Mouse (Mus musculus) cerebellum, postnatal 14 days (tissue): Measurements from ENCODE around the gene Fibp.

Source experiments
- DNase-seq, 2 experiments: peaks; one replicate each; pipeline ENCODE4 v3.0.0; 2021; ENCODE audit warnings: mixed read lengths in 2 of 2

Fibp gene

GRCm38 (mm10) chr19:5432992-5433852 lies 27.2 kb upstream of the Fibp start:
- peak in 1 of 2 experiments; percentile 55 for DNase-seq

- no peak for DNase-seq
These were observed 26.5 kb upstream of the Fibp start for GRCm38 (mm10) chr19:5433951-5434350.

GRCm38 (mm10) chr19:5444371-5444908 lies 16.0 kb upstream of the Fibp start:
- DNase-seq, result no peak

GRCm38 (mm10) chr19:5444954-5445353 lies 15.5 kb upstream of the Fibp start:
- no peak for DNase-seq

GRCm38 (mm10) chr19:5445747-5446146 lies 14.7 kb upstream of the Fibp start:
- no peak for DNase-seq

- DNase-seq, result peak; percentile 74 to 81
These were observed 12.7 kb upstream of the Fibp start, which contains the start of gene Fosl1 for GRCm38 (mm10) chr19:5447515-5448353. Fosl1 (plus strand) TSS chr19:5447547.

- DNase-seq, result no peak
These were observed 11.9 kb upstream of the Fibp start for GRCm38 (mm10) chr19:5448354-5449150.

- no peak for DNase-seq
These were observed 10.7 kb upstream of the Fibp start for GRCm38 (mm10) chr19:5449673-5450072.

GRCm38 (mm10) chr19:5451766-5452165 lies 8.6 kb upstream of the Fibp start:
- DNase-seq, result no peak

- no peak for DNase-seq
These were observed 5.4 kb upstream of the Fibp start for GRCm38 (mm10) chr19:5455037-5455436.

GRCm38 (mm10) chr19:5455568-5455967 lies 4.8 kb upstream of the Fibp start:
- no peak for DNase-seq

- no peak for DNase-seq
These were observed 4.0 kb upstream of the Fibp start for GRCm38 (mm10) chr19:5456241-5456921.

GRCm38 (mm10) chr19:5456922-5457745 lies 3.3 kb upstream of the Fibp start:
- peak; percentile 98 to 99 for DNase-seq

- DNase-seq, result peak in 1 of 2 experiments; percentile 75
These were observed 2.5 kb upstream of the Fibp start, which contains the start of gene Ccdc85b for GRCm38 (mm10) chr19:5457746-5458442. Ccdc85b (minus strand) TSS chr19:5457894.

GRCm38 (mm10) chr19:5459019-5459418 lies 1.4 kb upstream of the Fibp start:
- DNase-seq, result no peak

- DNase-seq, result no peak
These were observed 519 bp upstream of the Fibp start for GRCm38 (mm10) chr19:5459896-5460295.

- no peak for DNase-seq
These were observed 996 bp downstream of the Fibp start for GRCm38 (mm10) chr19:5461411-5461810.

GRCm38 (mm10) chr19:5463212-5463611 lies 2.8 kb downstream of the Fibp start:
- no peak for DNase-seq

- DNase-seq, result peak; percentile 85 to 87
These were observed 3.6 kb downstream of the Fibp start for GRCm38 (mm10) chr19:5463791-5464562.
